Mouse (Mus musculus) mesoderm, embryonic 11.5 days (tissue): ENCODE results near the gene Tacc2.
"Not testable (repeated sequence)": the region's sequence is repeated elsewhere in the genome, so short reads cannot be mapped to it uniquely, and the experiment has no call there.

Experiments
- DNase-seq: peaks from one replicate; pipeline ENCODE4 v3.0.0-alpha.2; 2012; ENCODE audit warnings: low read depth, low spot score

Gene Tacc2

DNA sequence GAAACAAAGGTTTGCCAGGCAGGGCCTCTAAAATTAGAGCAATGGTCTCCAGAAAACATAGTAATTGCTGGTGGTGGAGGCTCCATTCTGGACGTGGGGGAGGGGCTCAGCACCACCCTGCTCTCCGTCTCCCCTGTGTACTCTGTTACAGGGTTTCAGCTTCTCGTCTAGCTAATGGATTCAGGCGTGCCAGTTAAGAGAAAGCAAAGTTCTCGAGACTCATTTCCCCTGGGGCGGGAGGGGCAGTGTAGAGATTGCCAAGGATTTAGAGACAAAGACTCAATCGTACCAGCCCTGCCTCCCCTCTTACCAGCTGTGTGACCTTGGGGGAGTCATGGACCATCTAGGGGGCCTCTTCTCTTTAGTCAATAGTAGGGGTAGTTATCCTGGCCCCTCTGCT, 72.0 kb downstream of the Tacc2 start:
- DNase-seq: no peak

DNA sequence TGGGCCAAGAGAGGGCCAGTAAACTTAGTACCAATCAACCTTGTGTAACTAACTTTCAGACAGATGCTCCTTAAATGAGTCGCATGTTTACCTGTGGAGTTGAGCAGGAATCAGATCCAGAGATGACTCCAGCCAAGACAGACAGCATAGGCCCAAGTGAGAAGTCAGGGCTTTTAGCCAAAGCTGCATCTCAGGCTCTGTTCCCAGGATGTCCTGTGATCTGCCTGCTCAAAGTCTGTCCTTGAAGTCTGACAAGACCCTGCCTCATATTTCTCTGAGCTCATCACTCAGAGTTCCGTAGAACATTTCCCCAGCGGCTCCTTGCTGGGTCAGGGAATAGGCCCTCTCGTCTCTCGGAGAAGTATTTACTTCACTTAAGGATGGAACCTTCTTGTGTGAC, 73.4 kb downstream of the Tacc2 start:
- no peak for DNase-seq

DNA sequence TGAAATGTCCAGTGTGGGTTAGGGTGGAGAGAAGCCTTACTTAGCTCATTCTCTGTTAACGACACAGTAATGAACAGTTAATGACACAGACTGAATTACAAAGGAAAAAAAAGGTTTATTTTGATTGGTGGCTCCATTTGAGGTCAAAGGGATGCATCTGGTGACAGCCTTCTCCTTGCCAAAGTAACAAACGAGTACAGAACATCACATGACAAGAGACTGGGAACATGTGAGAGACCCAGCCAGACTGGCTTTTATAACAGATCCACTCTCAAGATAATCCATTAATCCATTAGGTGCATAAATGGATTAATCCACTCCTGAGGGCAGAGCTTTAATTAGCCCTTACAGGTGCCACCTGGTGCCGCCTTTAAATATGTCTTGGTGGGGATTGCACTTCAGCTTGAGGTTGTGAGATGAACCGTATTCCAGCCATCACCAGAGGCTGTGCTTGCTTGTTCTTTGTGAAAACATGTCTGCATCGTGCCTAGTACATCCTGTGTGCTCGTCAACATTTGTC, 75.9 kb downstream of the Tacc2 start:
- no peak for DNase-seq

DNA sequence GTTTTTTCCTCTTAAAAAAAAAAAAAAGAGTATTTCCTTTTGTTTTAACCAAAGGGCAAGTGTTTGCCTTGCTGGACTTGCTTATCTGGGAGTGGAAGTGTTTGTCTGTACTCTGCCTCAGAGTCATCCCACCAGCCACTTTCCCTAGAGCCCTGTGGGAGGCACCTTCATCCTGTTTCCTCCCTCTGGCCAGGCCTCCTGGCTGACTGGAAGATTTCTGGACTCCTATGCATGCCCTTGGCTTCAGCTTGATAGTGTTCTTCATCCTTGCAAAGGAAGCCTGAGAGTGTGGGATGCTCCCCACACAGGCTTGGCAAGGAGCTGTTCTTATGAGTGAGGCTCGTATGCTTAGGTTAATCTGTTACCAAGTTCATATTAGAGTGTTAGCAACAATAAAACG, 77.3 kb downstream of the Tacc2 start:
- no peak for DNase-seq

DNA sequence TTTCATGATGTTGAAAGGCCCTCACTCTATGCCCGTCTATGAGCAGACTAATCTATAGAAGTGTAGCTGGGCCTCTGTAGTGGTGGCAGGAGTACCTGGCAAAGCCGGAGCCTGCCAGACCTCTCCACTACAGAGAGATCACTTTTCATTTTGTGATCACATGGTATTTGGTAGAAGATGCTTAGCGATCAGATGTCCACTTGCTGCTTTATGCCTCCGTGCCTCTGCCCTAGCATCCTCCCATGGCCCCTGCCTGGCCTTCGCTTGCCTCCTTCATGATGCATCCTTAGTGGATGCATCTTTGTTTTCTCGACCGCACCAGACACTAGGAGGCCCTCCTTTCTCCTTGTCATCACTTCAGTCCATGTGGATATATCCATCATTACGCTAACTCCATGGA, 79.7 kb downstream of the Tacc2 start:
- DNase-seq: no peak

DNA sequence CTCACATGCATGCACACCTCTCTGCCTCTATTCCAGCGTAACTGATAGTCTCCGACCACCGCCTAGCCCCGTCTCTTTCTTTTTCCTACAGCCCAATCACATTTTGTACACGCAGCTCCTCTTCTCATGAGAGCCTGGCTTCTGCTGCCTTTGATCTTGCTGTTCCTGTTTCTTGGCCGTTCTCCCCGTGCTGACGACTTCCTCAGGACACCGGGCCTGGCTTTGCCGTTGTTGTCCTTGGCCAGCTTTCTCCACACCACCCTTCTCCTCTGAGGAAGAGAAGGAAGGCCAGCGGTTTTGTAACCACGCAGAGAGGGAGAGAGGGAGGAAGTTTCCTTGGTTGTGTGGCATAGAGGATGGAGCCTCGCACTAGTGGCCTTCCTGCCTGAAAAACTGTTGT, 80.5 kb downstream of the Tacc2 start:
- no peak for DNase-seq

DNA sequence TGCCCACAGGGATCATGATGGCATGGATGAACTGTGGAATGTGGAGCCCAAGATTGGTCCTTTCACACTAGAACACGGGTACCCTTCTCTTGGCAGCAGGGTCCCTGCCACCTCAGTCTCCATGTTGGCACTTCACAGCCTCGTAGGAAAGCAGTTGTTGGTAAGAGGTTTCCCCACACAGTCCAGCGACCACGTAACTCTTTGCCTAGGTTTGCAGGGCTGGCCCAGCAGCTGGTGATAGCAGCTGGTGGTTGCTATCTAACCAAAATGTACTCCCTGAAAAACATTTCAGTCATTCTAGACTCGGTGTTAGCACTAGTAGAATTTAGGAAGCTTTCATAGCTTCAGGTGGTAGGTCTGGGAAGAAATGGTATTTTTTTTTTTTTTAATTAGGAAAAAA, 81.9 kb downstream of the Tacc2 start:
- DNase-seq: no peak

DNA sequence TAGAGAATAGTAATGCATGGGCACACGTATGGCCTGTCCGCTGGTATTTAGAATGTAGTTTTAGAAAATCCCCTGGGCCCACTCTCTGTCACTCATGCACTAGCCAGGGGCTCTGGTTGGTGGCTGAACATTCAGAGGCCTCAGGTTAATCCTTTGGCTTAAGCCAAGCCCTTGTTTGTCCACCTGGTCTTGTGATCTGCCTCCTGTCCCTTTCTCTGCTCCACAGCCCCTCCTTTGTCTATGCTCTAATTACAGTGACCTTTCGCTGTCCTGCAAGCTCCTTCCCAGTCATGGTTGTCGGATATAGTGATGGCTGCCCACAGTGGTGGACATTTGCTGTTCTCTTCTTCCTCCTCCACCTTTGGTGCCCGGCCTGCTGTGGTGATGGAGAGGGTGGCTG, 85.0 kb downstream of the Tacc2 start:
- no peak for DNase-seq

DNA sequence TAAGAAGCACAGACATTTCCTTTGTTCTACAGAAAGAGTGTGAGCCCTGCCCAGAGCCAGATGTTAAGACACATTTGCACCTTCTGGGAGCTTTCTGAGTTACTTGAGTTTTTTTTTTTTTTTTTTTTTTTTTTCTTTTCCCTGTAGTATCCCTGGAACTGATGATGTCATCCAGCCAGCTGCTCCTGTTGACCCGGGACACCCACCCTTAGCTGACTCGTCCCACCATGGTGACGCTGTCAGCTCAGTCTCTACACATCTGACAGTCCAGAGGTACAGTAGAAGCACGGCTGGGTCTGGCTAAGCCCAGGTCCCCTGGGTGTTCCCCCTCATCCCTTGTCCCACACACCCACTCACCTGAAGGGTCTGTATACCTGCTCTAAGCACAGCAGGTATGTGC, 85.6 kb downstream of the Tacc2 start:
- DNase-seq: no peak

DNA sequence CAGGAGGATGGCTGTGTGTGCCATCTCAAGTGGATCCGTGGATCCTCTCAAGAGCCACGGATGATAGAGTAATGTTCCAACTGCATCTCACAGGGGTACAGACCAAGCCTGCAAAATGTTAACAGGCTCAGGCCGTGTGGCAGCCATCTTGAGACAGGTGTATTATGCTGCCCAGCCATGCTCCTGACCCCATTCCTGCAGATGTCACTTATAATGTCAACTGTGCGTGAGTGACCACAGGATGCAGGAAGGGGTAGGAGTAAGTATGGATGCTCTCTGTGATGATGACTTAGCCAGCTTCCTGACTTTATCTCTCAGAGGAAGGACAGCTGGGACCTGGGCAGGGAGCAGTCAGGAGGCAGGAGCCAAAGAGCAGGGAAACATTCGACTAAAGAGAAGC, 86.8 kb downstream of the Tacc2 start:
- no peak for DNase-seq

DNA sequence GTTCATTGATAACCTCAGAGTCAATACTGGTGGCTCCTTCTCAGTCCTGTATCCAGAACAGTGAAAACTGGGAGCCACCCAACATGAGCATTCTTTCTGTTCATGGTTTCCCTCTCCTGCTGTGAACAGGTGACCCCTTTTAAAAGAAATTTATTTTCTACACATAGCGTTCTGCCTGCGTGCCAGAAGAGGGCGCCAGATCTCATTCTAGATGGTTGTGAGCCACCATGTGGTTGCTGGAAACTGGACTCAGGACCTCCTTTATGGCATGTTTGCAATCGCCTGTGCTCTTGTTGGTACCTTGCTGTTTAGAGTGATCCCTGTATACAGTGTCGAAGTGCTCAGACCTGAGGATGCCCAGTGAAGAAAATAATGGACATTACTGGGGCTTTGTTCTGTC, 87.4 kb downstream of the Tacc2 start:
- no peak for DNase-seq

DNA sequence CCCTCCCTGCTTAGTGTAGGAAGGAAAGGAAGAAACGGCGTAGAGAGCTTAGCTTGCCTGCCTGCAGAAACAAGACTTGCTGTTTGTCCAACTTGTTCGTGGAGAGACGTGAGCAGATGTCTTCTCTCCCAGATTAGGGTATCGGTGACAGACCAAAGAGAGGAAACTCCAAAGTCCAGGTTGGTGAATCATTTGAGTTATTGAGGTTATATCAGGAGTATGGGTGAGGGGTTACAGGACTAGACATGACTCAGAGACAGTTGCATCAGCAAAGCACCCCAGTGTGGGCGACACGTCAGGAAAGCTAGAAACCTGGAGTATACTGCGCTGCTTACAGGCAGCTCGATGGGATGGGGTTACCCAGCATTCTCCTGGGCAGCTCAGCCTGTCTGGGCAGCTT, 88.1 kb downstream of the Tacc2 start:
- no peak for DNase-seq

DNA sequence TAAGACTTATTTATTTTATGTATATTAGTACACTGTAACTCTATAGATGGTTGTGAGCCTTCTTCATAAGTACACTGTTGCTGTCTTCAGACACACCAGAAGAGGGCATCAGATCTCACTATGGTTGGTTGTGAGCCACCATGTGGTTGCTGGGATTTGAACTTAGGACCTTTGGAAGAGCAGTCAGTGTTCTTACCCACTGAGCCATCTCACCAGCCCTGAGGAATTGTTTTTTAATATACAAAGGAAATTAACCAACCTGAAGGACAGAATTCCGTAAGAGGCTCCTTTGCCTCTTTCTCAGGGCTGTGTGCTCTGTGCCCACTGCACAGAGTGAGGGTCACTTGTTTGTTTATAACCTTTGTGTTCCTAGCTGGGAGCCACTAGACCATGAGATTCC, 90.8 kb downstream of the Tacc2 start:
- not testable (repeated sequence) for DNase-seq

DNA sequence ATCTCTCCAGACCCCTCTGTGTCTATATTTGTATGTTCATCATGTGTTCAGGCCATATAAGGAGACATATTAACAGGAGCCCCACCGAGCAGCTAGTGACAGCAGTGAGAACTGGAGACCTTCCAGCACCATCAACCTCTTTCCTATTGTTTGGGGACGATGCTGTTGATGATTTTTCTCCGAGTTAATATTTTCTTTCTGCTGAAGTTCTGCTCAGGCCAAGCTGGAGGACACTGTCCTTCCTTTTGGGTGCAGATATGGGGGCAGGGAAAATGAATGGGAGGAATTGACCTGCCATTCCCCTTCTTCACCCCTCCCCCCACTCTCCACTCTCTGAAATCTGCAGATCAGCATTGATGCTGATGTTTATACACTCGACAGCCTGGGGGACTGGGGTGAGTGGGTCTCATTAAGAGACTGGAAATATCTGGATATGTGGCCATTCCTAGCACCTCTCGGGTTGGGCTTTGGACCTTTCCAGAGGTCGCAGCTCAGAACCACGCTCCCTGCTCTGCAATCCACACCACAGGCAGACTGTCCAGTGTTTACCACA, 91.6 kb downstream of the Tacc2 start:
- DNase-seq: no peak

DNA sequence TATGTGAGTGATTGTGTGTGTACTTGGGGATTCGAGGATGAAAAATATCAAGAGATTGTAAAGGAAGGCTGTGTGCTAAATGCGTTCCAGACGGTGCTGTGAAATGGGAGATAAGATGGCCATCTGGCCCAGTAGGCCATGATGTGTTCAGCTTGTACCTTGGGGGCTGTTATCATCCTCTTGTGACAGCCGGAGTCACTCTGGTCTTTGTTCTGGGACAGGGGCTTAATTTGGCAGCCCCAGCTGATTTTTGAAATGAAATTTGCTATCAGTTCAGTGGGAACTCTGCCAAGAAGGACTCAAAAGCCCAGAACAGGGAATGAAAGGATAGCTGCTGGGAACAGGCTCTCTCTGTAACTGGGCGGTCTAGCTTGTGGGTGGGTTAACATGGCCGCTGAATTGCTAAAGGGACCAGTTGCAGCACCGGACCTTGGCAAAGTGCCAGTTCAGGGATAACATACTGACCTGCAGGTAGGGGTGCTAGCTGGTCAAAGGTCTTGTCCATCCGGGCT, 92.2 kb downstream of the Tacc2 start:
- peak; percentile 37 for DNase-seq

DNA sequence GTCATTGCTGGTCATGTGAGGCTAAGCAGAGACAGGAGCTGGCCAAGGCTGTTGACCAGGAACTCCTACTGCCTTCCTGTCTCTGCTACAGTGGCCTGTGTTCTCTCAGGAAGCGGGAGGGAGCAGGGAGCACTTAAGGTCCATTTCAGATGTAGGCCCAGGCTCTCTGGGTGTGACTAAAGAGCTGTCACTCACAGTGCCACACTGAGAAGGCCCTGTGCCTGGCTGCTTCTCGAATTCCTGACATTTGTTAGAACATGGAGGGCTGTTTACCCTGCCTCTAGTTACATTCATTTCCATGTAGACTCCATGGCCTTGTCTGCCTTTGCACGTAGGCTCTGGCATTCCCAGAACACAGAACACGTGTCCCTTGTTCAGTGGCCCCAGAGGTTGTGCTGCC, 93.1 kb downstream of the Tacc2 start:
- DNase-seq: no peak

DNA sequence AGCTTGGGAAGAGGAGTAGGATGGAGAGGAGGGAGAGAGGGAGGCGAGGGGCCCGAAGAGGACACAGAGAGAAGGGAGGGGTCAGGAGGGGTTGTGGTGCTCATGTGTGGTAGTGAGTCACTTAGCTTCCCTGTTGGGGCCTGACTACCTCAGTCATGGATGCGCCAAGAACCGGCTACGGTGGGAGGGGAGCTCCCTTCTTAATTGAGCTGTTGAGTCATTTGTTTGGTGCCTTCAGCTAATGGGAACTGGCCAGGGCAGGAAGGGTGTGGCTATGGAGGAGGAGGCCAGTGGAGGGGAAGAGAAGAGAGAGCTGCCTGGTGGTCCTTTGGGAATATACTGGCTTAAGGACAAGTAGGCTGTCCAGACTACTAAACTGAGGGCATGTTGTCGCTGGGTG, 94.1 kb downstream of the Tacc2 start:
- DNase-seq: no peak

DNA sequence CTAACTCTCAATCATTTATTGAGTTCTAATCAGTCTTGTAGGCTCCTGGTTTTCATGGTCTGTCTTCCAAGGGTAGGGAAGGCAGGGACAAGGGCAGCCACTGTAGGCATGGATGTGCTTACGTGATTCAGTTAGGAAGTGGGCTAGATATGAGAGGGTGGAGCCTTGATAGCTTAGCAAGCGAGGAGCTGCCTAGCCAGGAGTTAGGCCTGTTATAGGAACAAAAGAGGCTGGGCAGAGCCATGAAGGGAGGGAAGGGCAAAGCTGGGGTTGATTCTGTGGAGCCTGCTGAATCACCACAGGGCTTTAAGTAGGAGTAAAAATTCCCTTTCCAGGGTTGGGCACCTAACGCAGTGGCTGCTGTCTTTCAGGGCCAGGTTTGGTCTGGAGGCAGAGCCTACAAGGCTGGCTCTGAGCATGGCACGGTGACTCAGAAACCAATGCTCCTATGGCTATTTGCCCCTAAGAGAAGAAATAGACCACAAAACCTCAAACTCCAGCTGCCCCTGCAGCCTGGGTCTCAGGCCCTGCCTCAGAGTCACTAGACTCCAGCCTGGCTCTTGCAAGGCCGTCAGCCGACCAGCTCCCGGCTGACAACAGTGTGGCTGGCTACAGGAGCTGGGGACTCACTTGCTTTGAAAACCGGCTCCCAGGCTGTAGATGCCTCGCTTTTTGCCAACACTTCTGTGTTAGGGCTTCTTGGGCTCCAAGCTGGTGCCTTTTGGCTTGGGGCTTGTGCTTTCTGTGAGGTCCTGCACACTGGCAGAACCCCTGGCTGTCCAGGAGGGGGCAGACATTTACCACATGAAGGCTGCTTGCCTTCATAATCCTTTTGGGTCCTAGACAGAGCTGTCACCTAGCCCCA, 96.2 kb downstream of the Tacc2 start:
- DNase-seq: peak; percentile 64

DNA sequence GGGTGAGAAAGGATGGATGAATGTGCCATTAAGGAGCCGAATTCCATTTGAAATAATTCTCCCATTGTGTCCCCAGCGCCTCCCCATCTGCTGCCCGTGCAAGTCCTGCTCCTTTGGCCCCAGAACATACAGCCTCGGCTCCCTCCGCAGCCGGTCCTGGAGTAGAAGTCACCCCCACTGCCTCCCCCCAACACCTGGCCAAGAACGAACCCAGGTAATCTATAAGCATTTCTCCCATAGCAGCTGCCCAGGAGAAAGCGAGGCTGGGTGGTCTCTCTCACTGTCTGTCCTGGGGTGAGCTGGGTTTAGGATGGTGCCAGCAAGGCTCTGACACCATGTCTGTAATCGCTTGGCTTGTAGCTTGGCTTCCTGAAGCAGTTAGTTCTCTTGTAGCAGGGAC, 97.3 kb downstream of the Tacc2 start:
- DNase-seq: no peak

DNA sequence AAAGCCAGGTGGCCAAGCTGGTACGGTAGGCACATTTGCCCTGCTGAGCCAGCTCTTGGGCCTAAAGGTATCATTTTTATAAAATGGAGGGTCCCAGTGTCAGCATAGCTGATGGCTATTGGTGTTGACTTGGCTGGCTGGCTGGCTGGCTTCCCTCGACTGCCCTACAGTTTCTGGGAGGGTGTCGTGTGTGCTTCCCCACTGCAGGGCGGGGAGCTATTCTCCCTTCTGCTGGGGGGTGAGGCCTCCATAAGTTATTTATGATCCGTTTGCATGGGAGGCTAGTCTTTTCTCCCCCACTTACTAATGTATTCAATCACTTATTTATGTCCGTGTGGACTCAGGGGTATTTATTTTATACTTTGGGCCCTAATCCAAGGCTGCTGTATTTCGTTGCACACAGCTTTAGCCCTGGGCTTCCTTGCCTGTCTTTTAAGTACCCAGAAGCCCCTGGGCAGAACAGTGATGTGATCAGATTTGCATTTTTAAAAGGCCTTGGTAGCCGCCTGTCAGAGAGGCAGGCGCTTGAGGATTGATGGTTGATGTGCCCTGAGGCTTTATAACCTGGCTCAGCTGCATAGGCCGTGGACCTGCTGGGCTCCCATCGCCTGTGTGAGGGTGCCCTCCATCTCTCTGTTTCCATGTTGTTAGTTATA, 99.8 kb downstream of the Tacc2 start:
- DNase-seq: no peak

DNA sequence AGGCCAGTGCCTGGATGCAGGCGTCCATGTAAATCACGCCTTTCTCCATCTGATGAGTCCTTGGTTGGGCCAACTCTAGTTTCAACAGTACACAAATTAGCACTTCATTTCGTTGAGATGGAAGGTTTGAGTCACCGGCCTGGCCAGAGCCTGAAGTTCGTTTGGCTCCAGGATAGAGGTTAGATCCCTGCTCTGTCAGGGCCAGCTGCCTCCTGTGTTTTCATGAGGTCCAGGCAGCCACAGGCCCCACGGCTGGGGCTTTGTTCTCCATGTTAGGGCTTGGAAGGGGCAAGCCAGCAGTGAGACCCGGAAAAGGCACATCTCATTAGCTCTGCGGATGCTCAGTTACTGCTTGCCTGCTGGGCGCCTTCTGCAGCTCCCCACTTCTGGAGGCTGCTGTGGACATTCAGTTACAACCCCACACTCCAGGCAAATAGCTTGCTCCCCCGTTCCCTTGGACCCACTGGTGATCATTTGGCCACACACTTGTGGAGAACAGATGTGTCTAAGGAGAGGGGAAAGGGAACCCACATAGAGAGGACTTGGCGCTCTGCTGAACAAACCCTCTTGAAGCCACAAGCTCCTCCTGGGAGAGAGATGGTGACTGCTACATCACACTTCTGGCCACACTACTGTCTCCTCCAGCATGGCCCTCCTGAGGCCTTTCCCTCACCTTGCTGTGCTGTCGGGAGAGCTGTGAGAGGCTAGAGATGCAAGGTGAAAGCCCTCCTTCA, 100.5 kb downstream of the Tacc2 start:
- DNase-seq: no peak

DNA sequence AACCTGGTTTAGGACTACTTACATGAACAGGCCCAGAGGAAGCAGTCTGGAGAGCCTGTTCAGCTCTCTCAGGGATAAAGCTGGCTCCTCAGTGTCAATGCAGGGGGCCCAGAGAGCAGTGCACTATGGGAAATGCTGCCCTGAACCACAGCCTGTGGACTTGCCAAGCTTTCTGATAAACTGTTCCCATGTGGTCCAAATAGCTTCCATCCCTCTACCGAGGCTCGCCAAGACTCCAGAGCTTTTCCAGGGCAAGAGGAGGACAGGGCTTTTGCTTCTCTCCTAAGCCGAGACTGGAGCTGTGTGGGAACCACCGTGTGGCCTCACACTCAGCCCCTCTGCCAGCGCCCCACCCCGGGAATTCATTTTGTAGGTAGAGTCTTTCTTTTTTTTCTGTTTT, 101.2 kb downstream of the Tacc2 start:
- no peak for DNase-seq
